Mouse (Mus musculus): ENCODE measurements around the gene Gcm1. TPM values are rescaled to one million over a fixed set of nuclear protein-coding genes. Genes with fewer than 3 reads are reported as not detected.

Gene Gcm1
- total and polyA plus RNA-seq, 2 experiments from 2014 or later: 0.09 to 0.10 TPM

GRCm38 (mm10) chr9:78045171-78045570, 6.6 kb upstream of the Gcm1 start:
- Histone ChIP-seq H3K27ac (no peak overlapping the region), H3K27me3 (ENCODE audit: insufficient read depth, low read length) (no peaks in the 10 kb centered on the region), H3K4me3 (ENCODE audit: low read length) (no peak overlapping the region), H3K4me2 (ENCODE audit: low read depth, low read length) (no peak overlapping the region), H3K9me3 (ENCODE audit: low read length) (no peaks in the 10 kb centered on the region), H3K4me1 (ENCODE audit: insufficient read depth, low read length) (no peaks in the 10 kb centered on the region), H3K36me3 (ENCODE audit: insufficient read depth, low read length) (no peaks in the 10 kb centered on the region), H3K9ac (replicated peaks; ENCODE audit: low read length) (no peak overlapping the region)
- no peak for TF ChIP-seq CTCF (IDR thresholded peaks at IDR 0.05; ENCODE audit: low read depth)
- ATAC-seq (no peak), DNase-seq (ENCODE audit: low spot score) (no peak)
- WGBS: 73% methylated on average over 6 of the region's 6 CpGs

- no peak overlapping the region for H3K9ac ChIP-seq (replicated peaks; ENCODE audit: low read length)
- no peak overlapping the region for H3K4me2 ChIP-seq (ENCODE audit: low read depth, low read length)
- no peak overlapping the region for H3K4me3 ChIP-seq (ENCODE audit: low read length)
- no peak for DNase-seq (ENCODE audit: low spot score)
- H3K4me1 ChIP-seq (ENCODE audit: insufficient read depth, low read length): no peaks in the 10 kb centered on the region
- TF ChIP-seq CTCF (IDR thresholded peaks at IDR 0.05; ENCODE audit: low read depth): no peak
- H3K27ac ChIP-seq: no peak overlapping the region
- ATAC-seq: no peak
- H3K9me3 ChIP-seq (ENCODE audit: low read length): no peaks in the 10 kb centered on the region
- no peaks in the 10 kb centered on the region for H3K27me3 ChIP-seq (ENCODE audit: insufficient read depth, low read length)
- 67% methylated on average over 20 of the region's 20 CpGs for WGBS
- no peaks in the 10 kb centered on the region for H3K36me3 ChIP-seq (ENCODE audit: insufficient read depth, low read length)
Measured at GRCm38 (mm10) chr9:78046755-78047154, 5.0 kb upstream of the Gcm1 start.

GRCm38 (mm10) chr9:78050452-78050970, 1.2 kb upstream of the Gcm1 start:
- 56% methylated on average over 5 of the region's 5 CpGs for WGBS
- TF ChIP-seq CTCF (IDR thresholded peaks at IDR 0.05; ENCODE audit: low read depth): no peak
- no peak for ATAC-seq

GRCm38 (mm10) chr9:78053821-78054220, 2.1 kb downstream of the Gcm1 start:
- TF ChIP-seq CTCF (IDR thresholded peaks at IDR 0.05; ENCODE audit: low read depth): no peak
- H3K4me3 ChIP-seq (ENCODE audit: low read length): no peak overlapping the region
- ATAC-seq (no peak), DNase-seq (ENCODE audit: low spot score) (no peak)
- WGBS: 80% methylated on average over 8 of the region's 8 CpGs
- H3K4me2 ChIP-seq (ENCODE audit: low read depth, low read length): no peak overlapping the region
- H3K27ac ChIP-seq: no peak overlapping the region
- H3K9ac ChIP-seq (replicated peaks; ENCODE audit: low read length): no peak overlapping the region
- H3K27me3 ChIP-seq (ENCODE audit: insufficient read depth, low read length): no peaks in the 10 kb centered on the region
- no peaks in the 10 kb centered on the region for H3K9me3 ChIP-seq (ENCODE audit: low read length)
- no peaks in the 10 kb centered on the region for H3K36me3 ChIP-seq (ENCODE audit: insufficient read depth, low read length)
- no peaks in the 10 kb centered on the region for H3K4me1 ChIP-seq (ENCODE audit: insufficient read depth, low read length)

More at GRCm38 (mm10) chr9:78050452-78050970, 1.2 kb upstream of the Gcm1 start:
- no peaks in the 10 kb centered on the region for H3K27me3 ChIP-seq (ENCODE audit: insufficient read depth, low read length)
- H3K4me3 ChIP-seq (ENCODE audit: low read length): no peak overlapping the region
- H3K4me2 ChIP-seq (ENCODE audit: low read depth, low read length): no peak overlapping the region
- H3K27ac ChIP-seq: no peak overlapping the region
- H3K4me1 ChIP-seq (ENCODE audit: insufficient read depth, low read length): no peaks in the 10 kb centered on the region
- no peak overlapping the region for H3K9ac ChIP-seq (replicated peaks; ENCODE audit: low read length)
- DNase-seq (ENCODE audit: low spot score): no peak
- H3K36me3 ChIP-seq (ENCODE audit: insufficient read depth, low read length): no peaks in the 10 kb centered on the region
- H3K9me3 ChIP-seq (ENCODE audit: low read length): no peaks in the 10 kb centered on the region

GRCm38 (mm10) chr9:78054298-78054697, 2.6 kb downstream of the Gcm1 start:
- no peak for TF ChIP-seq CTCF (IDR thresholded peaks at IDR 0.05; ENCODE audit: low read depth)
- no peak for ATAC-seq
- no peak for DNase-seq (ENCODE audit: low spot score)
- Histone ChIP-seq H3K36me3 (ENCODE audit: insufficient read depth, low read length) (no peaks in the 10 kb centered on the region), H3K4me1 (ENCODE audit: insufficient read depth, low read length) (no peaks in the 10 kb centered on the region), H3K27ac (no peak overlapping the region), H3K4me2 (ENCODE audit: low read depth, low read length) (no peak overlapping the region), H3K9me3 (ENCODE audit: low read length) (no peaks in the 10 kb centered on the region), H3K27me3 (ENCODE audit: insufficient read depth, low read length) (no peaks in the 10 kb centered on the region), H3K4me3 (ENCODE audit: low read length) (no peak overlapping the region), H3K9ac (replicated peaks; ENCODE audit: low read length) (no peak overlapping the region)
- WGBS: 85% methylated on average over 3 of the region's 3 CpGs

- Histone ChIP-seq H3K4me3 (ENCODE audit: low read length) (no peak overlapping the region), H3K9ac (replicated peaks; ENCODE audit: low read length) (no peak overlapping the region), H3K27me3 (ENCODE audit: insufficient read depth, low read length) (no peaks in the 10 kb centered on the region), H3K36me3 (ENCODE audit: insufficient read depth, low read length) (no peaks in the 10 kb centered on the region), H3K9me3 (ENCODE audit: low read length) (no peaks in the 10 kb centered on the region), H3K27ac (no peak overlapping the region), H3K4me1 (ENCODE audit: insufficient read depth, low read length) (no peaks in the 10 kb centered on the region), H3K4me2 (ENCODE audit: low read depth, low read length) (no peak overlapping the region)
- TF ChIP-seq CTCF (IDR thresholded peaks at IDR 0.05; ENCODE audit: low read depth): no peak
- DNase-seq (ENCODE audit: low spot score) (no peak), ATAC-seq (no peak)
- 89% methylated on average over 16 of the region's 16 CpGs for WGBS
Measured at GRCm38 (mm10) chr9:78059525-78060120, 7.9 kb downstream of the Gcm1 start.

GRCm38 (mm10) chr9:78062392-78062791, 10.7 kb downstream of the Gcm1 start:
- Histone ChIP-seq H3K4me1 (ENCODE audit: insufficient read depth, low read length) (no peaks in the 10 kb centered on the region), H3K36me3 (ENCODE audit: insufficient read depth, low read length) (no peaks in the 10 kb centered on the region), H3K9me3 (ENCODE audit: low read length) (no peaks in the 10 kb centered on the region), H3K27ac (no peak overlapping the region), H3K4me2 (ENCODE audit: low read depth, low read length) (no peak overlapping the region), H3K4me3 (ENCODE audit: low read length) (no peak overlapping the region), H3K27me3 (ENCODE audit: insufficient read depth, low read length) (no peaks in the 10 kb centered on the region), H3K9ac (replicated peaks; ENCODE audit: low read length) (no peak overlapping the region)
- ATAC-seq: no peak
- DNase-seq (ENCODE audit: low spot score): no peak
- TF ChIP-seq CTCF (IDR thresholded peaks at IDR 0.05; ENCODE audit: low read depth): no peak
- 75% methylated on average over 9 of the region's 9 CpGs for WGBS
